Mouse (Mus musculus) granulocyte monocyte progenitor cell, adult 5-6 weeks (primary cell): ENCODE results near the gene Fsip1. TPM values are rescaled to one million over a fixed set of nuclear protein-coding genes. Genes with fewer than 3 reads are reported as not detected.

Experiments
- ATAC-seq: replicated peaks from 2 replicates; pipeline ENCODE4 v1.8.0; 2016; ENCODE audit warnings: mild to moderate bottlenecking, moderate TSS enrichment, inconsistent platforms; ENCODE audit not compliant: poor library complexity, severe bottlenecking
- total RNA-seq, 2 experiments: library from RNA; stranded (forward) in 1 of 2; stranded (reverse) in 1 of 2; fragments of 200-712, 200-1000 nt in 1 of 2; fragments of >200 nt in 1 of 2; fragmentation: Nextera tagmentation in 1 of 2; gene quantifications; 2 replicates each; pipeline ENCODE4 v1.2.3; 2014 to 2017

Gene Fsip1
- total RNA-seq, 2 experiments from 2014 or later = not detected

DNA sequence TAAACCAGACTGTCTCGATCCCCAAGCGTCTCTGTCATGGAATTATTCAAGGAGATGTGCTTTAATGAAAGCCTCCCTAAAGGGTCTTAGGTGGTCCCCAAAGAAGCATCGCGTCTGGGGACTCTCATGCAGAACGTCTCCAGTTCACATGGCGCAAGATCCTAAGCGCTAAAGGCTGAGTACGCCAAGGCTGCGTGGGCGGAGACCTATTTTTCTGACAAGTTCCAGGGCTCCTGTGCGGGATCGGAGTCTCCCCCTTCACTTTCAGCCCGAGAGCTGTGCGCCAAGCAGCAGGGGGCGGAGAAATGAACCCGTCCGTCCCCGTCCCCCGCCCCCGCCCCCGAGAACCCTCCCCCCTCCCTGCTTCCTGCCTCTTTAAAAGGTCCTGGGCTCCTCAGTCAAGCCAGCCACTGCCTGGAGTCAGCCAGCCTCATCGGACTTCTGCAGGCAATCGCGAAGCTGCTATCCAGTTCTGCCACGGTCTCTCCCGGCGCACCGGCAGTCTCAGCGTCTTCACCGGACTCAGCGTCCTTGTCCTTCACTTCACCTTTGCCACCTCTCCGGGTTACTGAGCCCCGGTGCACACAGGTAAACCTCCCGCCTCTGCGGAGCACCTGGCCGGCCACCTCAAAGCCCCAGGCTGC is 145.2 kb downstream of the Fsip1 start, which contains the start of gene Thbs1:
Gene Thbs1, plus strand, starts transcription at position 389 of the 644 bp plus-strand sequence.
- peak; percentile 70 for ATAC-seq

- peak; percentile 83 for ATAC-seq
Observed at GRCm38 (mm10) chr2:118111116-118111487, 145.7 kb downstream of the Fsip1 start.

- ATAC-seq = no peak
Observed at GRCm38 (mm10) chr2:118110225-118110915, 146.4 kb downstream of the Fsip1 start.

DNA sequence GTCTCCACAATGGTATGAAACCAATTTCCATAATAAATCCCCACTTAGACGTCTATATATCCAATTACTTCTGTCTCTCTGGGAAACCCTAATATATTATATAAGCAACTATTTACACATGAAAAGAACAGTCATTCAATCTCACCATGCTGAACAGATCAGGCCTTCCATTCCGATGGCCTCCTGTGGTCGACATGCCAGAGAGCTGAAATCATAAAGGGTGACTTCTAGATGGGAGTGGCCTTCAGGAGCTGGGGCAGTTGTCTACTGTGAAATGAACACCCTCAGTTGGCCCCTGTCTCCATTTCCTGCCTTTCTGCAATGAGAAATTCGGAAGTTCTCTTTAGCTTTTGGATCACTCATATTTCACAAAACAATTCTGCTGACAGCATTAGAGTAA is 154.6 kb downstream of the Fsip1 start:
- ATAC-seq = peak; percentile 48; the same call in 1 of the 2 replicates

DNA sequence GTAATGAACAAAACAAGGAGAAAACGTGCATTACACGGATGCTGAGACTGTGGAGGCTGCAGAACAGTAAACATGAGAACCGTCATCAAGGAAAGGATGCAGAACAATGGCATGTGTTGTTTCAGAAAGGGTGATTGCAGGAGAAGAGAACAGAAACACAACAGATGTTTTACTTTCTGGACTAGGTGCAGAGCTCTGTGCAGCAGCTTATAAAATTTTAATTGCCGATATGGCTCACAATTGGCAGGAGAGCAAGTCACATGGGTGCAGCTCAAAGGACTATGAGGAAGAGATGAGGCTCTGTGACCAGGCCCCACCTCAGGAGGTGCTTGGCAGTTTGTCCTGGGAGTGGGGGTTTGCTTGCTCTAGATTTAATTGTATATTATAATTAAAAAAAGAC is 157.7 kb downstream of the Fsip1 start:
- no peak for ATAC-seq

DNA sequence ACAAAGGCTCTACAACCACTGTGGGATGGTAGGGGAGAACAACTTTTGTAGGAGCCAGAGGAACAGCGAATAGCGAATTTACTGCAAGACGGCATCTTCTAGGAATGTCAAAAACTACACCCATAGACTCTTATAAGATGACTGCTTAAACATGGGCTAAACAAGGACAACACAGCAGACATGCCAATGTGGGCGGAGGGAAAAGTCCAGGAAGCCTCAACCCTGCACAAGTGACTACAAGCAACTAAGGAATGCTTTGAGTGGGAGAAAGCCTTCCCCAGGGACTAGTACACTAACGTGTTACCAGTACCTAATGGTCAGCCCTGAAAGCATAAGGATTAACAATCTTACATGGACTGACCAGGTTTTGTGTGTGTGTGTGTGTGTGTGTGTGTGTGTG is 165.5 kb downstream of the Fsip1 start:
- ATAC-seq = no peak

DNA sequence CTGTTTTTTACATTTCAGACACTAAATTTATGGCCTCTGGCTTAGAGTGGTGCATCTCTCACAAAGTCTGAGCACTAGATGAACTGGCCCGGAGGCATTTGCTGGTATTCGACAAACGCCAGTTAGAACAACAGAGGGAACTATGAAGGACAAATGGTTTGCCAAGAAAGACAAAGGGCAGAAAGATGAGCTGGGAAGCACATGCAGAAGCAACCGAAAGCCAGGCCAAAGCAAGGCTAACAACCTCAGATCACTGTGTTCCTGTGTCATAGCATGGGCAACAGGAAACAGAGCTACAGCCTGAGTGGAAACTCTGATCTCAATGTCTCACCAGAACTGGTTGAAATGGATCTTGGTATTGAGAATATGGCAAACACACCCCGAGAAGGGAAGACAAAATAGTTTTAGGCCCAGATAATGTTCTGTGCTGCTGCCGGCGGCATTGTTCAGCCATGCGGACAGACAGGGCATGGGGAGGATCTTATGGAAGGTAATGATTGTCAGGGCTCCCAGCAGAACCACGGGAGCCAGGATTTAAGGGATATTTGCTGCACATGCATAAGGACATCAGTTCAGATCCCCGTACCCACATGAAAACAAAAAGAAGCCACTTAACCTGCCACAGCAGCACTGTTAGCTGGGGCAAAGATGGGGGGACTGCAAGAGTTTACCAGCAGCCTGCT is 169.6 kb downstream of the Fsip1 start:
- no peak for ATAC-seq

- ATAC-seq = no peak
Observed at GRCm38 (mm10) chr2:118085647-118086046, 171.1 kb downstream of the Fsip1 start.

DNA sequence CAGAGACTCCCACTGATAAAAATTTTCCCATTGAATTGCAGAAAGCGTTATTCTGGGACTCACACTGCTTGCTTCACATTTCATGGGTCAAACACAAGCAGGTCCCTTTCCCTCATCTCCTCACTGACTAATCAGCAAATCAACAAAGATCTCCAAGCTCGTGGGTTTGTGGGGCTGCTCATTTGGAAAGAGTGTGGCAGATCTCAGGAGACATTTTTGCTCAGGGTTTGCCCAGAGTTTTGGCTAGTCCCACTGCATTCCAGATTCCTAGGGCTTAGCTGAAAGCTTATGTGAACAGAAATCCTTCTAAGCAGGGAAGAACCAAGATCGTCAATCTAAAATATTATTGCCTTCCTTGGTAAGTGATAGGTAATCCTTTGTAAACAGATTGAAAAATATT is 172.1 kb downstream of the Fsip1 start:
- ATAC-seq = no peak

DNA sequence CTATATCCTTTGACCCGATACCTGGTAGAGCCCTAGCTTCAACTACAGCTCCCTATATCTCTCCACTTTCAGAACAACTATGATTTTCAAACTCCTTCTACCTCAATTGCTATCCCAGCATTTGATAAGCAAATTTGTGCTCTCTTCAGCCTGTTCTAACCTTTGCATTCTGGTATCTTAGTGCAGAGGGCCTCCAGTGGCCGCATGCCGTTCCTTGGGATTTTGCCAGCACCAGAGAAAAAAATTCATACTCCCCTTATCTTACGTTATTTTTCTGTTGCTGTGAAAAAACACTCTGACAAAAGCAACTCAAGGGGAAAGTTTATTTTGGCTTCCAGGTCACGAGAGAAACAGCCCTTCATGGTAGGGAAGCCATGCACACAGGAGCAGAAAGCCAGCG is 173.1 kb downstream of the Fsip1 start:
- no peak for ATAC-seq

- no peak for ATAC-seq
Observed at GRCm38 (mm10) chr2:118081581-118081980, 175.2 kb downstream of the Fsip1 start.

Other genes starting within 250 kb of the Fsip1 start
- 0.11 TPM in 1 of 2 replicates, not detected in the other for gene Thbs1, start 145.1 kb downstream of the Fsip1 start, total RNA-seq (2014; fragmentation: Nextera tagmentation)
- gene Thbs1, start 145.1 kb downstream of the Fsip1 start, total RNA-seq (2017) = 3.2 and 4.7 TPM in 2 replicates
- gene Gpr176, start 116.5 kb upstream of the Fsip1 start, total RNA-seq (2014; fragmentation: Nextera tagmentation) = not detected in 2 replicates
- gene Gpr176, start 116.5 kb upstream of the Fsip1 start, total RNA-seq (2017) = not detected in 2 replicates
- 16.3 and 20.0 TPM in 2 replicates for gene Eif2ak4, start 131.7 kb upstream of the Fsip1 start, total RNA-seq (2014; fragmentation: Nextera tagmentation)
- gene Eif2ak4, start 131.7 kb upstream of the Fsip1 start, total RNA-seq (2017) = 12.7 and 17.5 TPM in 2 replicates
- gene Srp14, start 222.7 kb upstream of the Fsip1 start, total RNA-seq (2014; fragmentation: Nextera tagmentation) = 221 and 248 TPM in 2 replicates
- gene Srp14, start 222.7 kb upstream of the Fsip1 start, total RNA-seq (2017) = 186 and 206 TPM in 2 replicates